Mouse (Mus musculus) c-Kit-positive CD71-positive TER-119-negative erythroid progenitor cells, embryonic 14.5 days (primary cell): ENCODE measurements around the gene Gna11.

Source experiments
- DNase-seq: peaks from one replicate; pipeline ENCODE4 v3.0.0-alpha.2; 2013; ENCODE audit warnings: low read depth

Gna11 gene

GRCm38 (mm10) chr10:81565257-81566228 lies 20.6 kb upstream of the Gna11 start:
- no peak for DNase-seq

DNA sequence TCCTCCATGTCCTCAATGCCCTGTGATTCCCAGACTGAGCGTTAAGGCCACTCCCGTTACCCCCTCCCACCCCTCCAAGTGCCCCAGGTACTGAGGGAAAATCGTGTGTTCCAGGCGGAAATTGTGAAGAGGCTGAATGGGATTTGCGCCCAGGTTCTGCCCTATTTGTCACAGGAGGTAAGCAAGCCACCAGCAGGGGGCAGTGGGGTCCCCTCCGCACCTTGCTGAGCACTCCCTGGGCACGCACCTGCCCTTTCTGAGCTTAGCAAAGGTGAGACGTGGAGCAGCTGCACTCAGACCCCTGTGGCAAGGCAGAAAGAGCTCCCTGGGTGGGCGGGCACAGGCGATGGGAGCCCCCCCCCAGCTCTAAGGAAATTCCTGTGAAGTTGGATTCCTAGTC lies 19.7 kb upstream of the Gna11 start:
- no peak for DNase-seq

DNA sequence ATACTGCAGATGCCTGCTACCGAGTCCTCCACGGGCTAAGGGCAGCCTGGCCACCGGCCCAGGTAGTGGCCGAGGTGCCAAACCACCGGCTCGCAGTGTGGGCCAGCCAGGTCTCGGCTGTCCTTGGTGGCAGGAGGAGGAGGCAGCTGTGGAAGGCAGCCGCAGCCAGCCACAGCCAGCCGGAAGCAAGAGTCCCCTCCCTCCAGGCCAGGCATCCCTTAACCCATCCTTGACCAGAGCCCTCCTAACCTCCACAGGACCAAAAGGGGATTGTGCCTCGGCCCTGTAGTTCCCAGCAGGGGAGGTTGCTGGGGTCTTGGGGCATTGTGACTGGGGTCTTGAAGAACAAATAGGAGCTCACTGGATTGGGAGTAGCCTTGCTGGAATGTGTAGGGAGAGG lies 19.2 kb upstream of the Gna11 start:
- DNase-seq = no peak

DNA sequence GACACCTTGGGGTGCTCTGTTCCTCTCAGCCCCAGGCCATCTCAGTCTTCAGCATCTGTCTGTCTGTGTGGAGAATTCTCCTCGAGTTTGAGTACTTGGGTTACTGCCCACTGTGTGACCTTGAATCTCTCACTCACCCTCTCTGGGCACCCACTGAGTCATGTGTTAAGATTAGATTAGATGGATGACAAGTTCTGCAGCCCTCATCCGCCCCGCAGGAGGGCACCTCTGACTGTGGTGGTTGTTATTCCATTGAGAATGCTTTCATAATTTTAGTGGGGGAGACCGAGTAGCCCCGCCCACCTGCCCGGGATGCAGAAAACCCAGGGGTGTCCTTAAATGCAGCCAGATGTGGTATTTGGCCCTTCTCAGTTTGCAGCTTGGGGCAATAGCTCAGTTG lies 18.5 kb upstream of the Gna11 start:
- DNase-seq = no peak

GRCm38 (mm10) chr10:81562411-81562810 lies 17.4 kb upstream of the Gna11 start:
- DNase-seq = no peak

- no peak for DNase-seq
Observed at GRCm38 (mm10) chr10:81560719-81561459, 15.9 kb upstream of the Gna11 start.

DNA sequence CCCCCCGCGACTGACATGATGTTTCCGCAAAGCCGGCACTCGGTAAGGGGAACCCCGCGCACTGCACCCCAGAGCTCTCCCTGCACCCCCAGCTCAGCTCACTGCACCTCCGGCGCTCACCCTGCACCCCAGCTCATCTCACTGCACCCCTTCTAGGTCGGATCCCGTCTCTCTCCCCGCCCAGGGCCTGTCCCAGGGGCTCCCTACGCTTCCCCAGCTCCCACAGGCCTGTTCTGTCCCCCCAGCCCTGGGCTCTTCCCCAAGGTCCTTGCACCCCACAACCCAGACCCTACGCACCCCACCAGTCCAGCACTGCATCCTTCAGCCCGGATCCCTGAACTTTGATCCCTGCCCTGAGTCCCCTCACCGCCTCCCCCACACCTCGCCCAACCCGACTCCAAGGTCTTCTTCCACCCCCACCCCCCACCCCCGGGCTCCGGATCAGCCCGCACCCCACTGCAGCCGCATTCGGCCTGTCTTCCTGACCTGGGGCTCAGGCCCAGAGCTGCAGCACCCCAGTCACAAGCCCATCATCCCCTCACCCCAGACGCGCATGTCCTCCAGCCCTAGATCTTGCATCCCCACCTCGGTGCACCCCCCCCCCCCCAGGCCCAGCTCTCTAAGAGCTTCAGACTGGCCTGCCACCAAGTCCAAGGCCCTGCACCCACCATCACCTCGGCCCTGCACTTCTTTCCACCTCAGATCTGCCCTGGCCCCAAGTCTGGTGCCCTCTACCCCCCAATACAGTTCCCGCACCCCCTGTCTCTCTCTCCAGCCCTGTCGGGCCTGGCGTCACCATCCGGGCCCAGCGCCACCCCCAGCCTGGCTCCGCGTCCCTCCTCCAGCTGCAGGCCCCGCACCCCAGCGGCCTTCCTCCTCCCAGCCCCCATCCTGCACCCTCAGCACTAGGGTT lies 14.9 kb upstream of the Gna11 start:
- no peak for DNase-seq

DNA sequence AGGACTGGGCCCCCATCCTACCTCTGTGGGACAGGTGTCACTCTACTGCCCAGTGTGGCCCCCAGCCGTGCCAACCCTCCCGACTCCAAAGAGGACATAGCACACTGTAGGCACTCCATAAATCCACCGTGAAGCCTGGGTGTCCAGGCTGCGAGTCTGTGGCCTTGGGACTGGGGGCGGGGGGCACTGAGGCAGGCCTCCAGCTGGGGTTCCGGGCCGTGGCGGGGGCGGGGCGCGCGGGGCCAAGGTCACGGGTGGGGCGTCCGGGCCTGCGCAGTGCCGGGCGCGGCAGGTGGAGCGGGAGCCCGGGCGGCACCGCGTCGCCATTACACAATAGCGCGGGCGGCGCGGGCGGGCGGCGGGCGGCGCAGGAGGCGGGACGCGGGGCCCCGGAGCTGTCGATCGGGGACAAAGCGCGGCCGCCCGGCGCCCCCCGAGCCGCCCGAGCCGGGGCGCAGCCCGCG lies 14.2 kb upstream of the Gna11 start, which contains the start of gene Aes:
Gene Aes, plus strand, starts transcription at position 326 of the 464 bp plus-strand sequence.
- DNase-seq = no peak

DNA sequence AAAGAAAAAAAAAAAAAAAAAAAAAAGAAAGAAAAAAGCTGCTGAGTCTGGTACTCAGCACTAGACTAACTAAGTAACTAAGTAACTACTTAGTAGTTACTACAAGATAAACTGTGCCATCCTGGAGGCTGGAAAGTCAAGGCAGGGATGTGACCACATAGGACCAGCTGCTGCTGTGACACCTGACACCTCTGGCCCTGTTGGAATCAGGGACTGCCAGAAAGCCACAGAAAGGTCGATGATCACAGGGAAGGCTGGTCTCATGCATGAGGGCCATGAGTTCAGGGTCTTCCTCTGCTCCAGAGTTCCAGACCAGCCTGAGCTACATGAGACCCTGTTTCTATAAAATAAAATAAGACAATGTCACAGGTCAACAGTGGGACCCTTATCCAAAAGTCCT lies 12.5 kb upstream of the Gna11 start:
- DNase-seq = no peak

- no peak for DNase-seq
Observed at GRCm38 (mm10) chr10:81556282-81556681, 11.3 kb upstream of the Gna11 start.

DNA sequence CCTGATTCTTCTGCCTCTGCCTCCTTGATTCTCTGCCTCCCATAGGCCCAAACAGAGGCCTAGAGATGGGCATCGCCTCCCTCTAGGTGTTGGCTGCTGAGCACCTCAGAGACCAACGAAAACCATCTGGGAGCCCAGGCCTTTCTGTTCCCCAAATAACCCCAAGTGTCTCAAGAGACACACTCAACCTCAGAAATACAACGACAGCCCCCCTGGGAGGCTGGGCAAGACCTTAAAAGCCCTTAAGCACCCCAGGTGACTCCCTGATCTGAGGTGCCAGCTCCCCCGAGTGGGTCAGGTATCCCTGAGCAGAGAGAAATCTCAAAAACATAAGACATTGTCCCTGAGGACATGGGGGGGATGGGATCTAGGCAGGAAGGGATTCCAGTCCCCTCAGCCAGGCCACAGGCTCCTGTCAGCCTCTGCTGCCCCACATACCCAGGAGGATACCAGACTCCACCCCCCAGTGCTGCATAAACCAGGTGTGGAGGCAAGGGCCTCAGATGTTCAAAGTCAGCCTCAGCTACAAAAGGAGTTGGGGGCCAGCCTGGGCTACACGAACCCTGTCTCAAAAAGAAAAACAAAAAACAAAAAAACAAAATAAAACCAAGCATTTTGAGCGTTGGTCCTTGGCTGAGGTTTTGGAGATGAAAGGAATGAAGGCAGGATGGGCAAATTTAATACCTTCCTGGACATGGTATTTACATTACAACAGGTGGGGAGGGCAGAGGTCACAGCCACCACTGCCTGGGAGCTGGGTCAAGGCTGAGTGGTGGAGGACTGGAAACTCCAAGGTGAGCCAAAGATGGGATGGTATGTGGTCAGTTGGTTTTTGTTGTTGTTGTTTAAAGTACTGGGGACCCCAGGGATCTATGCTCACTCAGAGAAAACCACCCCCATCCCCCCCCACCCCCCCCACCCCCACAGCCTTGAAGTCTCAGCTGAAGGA lies 9.1 kb upstream of the Gna11 start:
- DNase-seq = no peak

DNA sequence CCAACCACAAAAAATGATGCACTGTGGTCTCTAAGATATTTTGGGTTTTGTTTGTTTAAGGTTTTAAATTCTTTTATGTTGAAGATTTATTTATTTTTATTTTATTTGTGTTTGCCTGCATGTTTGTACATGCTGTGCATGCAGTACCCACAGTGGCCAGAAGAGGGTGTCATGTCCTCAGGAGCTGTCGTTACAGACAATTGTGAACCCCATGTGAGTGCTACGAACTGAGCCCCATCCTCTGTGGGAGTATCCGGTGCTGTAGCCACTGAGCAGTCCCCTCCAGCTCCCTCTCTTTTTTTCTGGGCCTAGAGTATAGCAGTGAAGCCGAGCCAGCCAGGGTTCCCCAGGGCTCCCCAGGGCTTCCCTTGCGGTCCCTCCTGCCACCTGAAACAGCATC lies 8.2 kb upstream of the Gna11 start:
- DNase-seq = no peak

DNA sequence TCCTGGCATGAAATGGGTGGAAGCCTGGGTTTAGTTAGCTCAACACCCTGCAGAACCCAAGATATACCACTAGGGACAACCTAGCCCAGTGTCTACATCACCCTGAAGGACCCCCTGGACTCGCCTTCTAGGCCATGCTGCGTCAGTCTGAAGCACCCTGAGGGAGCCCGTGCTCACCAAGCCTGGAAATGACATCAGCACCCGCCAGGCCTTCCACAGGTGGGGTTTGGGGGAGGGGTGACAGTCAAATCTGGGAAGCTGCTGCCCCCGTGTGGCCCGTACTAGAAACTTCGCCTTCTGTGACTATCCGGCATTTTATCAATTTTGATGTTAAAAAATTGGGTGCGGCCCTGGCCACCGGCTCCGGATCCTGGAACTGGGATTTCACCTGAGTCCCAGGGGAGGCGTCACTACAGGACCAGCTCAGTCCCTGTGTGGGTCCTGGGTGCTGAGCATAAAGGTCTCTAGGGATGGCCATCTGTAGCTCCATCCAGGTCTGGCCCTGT lies 6.7 kb upstream of the Gna11 start:
- DNase-seq = peak; percentile 65

- DNase-seq = no peak
Observed at GRCm38 (mm10) chr10:81550257-81550656, 5.3 kb upstream of the Gna11 start.

- DNase-seq = no peak
Observed at GRCm38 (mm10) chr10:81548944-81549343, 4.0 kb upstream of the Gna11 start.

- DNase-seq = no peak
Observed at GRCm38 (mm10) chr10:81546788-81547571, 2.0 kb upstream of the Gna11 start.

DNA sequence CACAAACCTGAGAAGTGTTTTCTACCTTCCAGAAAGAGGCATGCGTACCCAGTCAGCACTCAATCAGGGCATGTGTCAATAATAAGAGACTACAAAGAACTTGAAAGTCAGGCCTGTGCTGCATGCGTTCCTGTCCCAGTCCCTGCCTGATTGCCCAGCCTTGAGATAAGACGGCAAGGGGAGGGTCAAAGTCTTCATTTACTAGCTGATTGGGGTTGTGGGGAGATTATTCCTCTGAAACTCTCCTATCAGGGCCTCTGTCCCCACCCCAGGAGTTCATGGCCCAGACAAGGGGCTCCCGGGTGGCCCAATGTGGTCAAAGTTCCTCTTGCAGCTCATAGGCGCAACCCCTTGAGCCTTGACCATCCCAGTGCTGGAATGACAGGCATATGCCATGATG lies 1.3 kb upstream of the Gna11 start:
- DNase-seq = peak; percentile 63

- no peak for DNase-seq
Observed at GRCm38 (mm10) chr10:81544296-81545160, 462 bp downstream of the Gna11 start.

DNA sequence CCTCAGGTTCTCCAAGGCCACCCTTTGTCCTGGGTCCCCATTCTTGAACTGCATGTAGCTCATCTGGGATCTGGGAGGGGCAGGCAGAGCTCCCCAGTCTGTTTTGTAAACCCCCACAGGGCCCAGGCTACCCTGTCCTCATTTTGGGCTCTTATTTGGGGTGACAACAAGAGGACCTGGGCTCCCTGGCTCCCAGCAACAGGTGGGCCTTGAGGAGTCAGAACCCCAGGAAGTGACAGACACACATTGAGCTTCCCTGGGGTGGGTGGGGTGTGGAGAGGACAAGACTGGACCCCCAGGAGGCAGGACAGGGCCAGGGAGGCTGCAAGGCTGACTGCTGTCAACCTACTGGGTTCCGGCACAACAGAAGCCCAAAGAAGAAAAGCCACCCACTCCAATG lies 1.4 kb downstream of the Gna11 start:
- DNase-seq = no peak
